Comparison of ENCODE assay signal across 11 mouse cellular contexts in the genomic region with DNA sequence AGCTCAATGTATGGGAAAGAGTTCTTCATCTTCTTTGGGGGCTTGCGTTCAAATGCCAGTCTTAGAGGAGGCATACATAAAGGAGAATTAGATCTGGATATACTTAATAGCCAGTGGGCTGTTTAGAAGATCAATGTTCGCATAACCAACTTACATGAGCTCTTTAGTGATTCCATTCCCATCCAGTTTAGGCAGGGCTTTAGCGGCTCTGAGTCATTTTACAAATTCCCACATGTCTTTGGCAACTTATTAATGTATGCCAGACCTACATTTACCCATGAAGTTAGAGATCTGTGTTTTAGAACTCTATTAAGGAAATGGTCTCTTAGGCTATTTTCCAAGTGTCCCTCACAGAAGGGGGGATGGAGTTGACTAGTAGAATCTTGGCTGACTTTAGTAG. TPM values are rescaled to one million over a fixed set of nuclear protein-coding genes. Genes with fewer than 3 reads are reported as not detected.
DNase-seq lines count a peak whose midpoint lies in the region; ATAC-seq lines count a peak whose summit lies in the region.
"Had no signal": no experiment of that assay in that cellular context is flagged by ENCODE, and none has a peak within 500 bp of the region (broad histone marks: within the 10 kb centered on the region; RNA-seq: fewer than 3 reads in every experiment).

No protein-coding gene starts in this region.

- ATAC-seq in erythroblast, adult 5-6 weeks (replicated peaks; ENCODE audit: low FRiP score, poor library complexity, severe bottlenecking) = no peak
- no peak for ATAC-seq in kidney, embryonic 16.5 days (ENCODE audit: low FRiP score, low TSS enrichment)
- no peak for ATAC-seq in limb, embryonic 13.5 days (ENCODE audit: low FRiP score, low read depth)

- H3K27me3 ChIP-seq in erythroblast, embryonic 14.5 days (ENCODE audit: control insufficient read depth) = peaks cover 21% of the 10 kb centered on the region
- H3K27me3 ChIP-seq in kidney, embryonic 16.5 days (ENCODE audit: insufficient read depth, low read length) = no peaks in the 10 kb centered on the region
- H3K27me3 ChIP-seq in limb, embryonic 13.5 days = no peaks in the 10 kb centered on the region
- 0 out of 2 replicates have a peak, but pooled peaks cover 5% of the 10 kb centered on the region for H3K27me3 ChIP-seq in forebrain, embryonic 10.5 days (ENCODE audit: poor library complexity, severe bottlenecking)

- H3K4me2 ChIP-seq in kidney, embryonic 16.5 days (replicated peaks; ENCODE audit: low read depth, low read length) = peak overlapping the region; percentile 76; the same call in 1 of the 2 replicates
- peak overlapping the region; percentile 76 for H3K4me2 ChIP-seq in limb, embryonic 13.5 days (replicated peaks)

- no peaks in the 10 kb centered on the region for H3K9me3 ChIP-seq in erythroblast, embryonic 14.5 days (ENCODE audit: control insufficient read depth, low read length)
- H3K9me3 ChIP-seq in kidney, embryonic 16.5 days (ENCODE audit: low read length) = no peaks in the 10 kb centered on the region
- no peaks in the 10 kb centered on the region for H3K9me3 ChIP-seq in limb, embryonic 13.5 days
- no peaks in the 10 kb centered on the region for H3K9me3 ChIP-seq in forebrain, embryonic 10.5 days

- no peak overlapping the region for H3K27ac ChIP-seq in kidney, embryonic 16.5 days (ENCODE audit: low read length)
- no peak overlapping the region for H3K27ac ChIP-seq in limb, embryonic 13.5 days
- no peak overlapping the region for H3K27ac ChIP-seq in forebrain, embryonic 10.5 days

- 89% methylated on average over 3 of the region's 3 CpGs for WGBS in kidney, embryonic 16.5 days
- WGBS in limb, embryonic 13.5 days = 73% methylated on average over 3 of the region's 3 CpGs
- 91% methylated on average over 3 of the region's 3 CpGs for WGBS in forebrain, embryonic 10.5 days

- peaks cover 2% of the 10 kb centered on the region; the same call in 1 of the 2 replicates for H3K36me3 ChIP-seq in erythroblast, embryonic 14.5 days (ENCODE audit: control insufficient read depth)
- no peaks in the 10 kb centered on the region for H3K36me3 ChIP-seq in kidney, embryonic 16.5 days (ENCODE audit: insufficient read depth, low read length)
- no peaks in the 10 kb centered on the region for H3K36me3 ChIP-seq in limb, embryonic 13.5 days
- H3K36me3 ChIP-seq in forebrain, embryonic 10.5 days (replicated peaks) = peaks cover 4% of the 10 kb centered on the region; the same call in 1 of the 2 replicates

- H3K4me3 ChIP-seq in erythroblast, embryonic 14.5 days (replicated peaks) = peak overlapping the region; percentile 22
- H3K4me3 ChIP-seq in kidney, embryonic 16.5 days (ENCODE audit: low read length) = no peak overlapping the region
- H3K4me3 ChIP-seq in limb, embryonic 13.5 days = peak overlapping the region; percentile 95; the same call in 1 of the 2 replicates
- H3K4me3 ChIP-seq in forebrain, embryonic 10.5 days = no peak overlapping the region

- DNase-seq in kidney, adult 8-10 months = no peak
- DNase-seq in 3T3-L1 (ENCODE audit: low read depth, low spot score) = peak; percentile 51
- DNase-seq in forebrain, embryonic 10.5 days (ENCODE audit: extremely low spot score, low spot score) = no peak
- DNase-seq in Muller cell, postnatal 12 days (ENCODE audit: inconsistent ontology term) = no peak
- DNase-seq: cerebellum, adult 2 months; gastrocnemius, postnatal 14 days; thymus, postnatal 14 days had no signal

- peaks cover 32% of the 10 kb centered on the region for H3K4me1 ChIP-seq in erythroblast, embryonic 14.5 days (ENCODE audit: control insufficient read depth)
- H3K4me1 ChIP-seq in kidney, embryonic 16.5 days (ENCODE audit: insufficient read depth, low read length) = peaks cover 34% of the 10 kb centered on the region
- H3K4me1 ChIP-seq in limb, embryonic 13.5 days = peaks cover 32% of the 10 kb centered on the region
- H3K4me1 ChIP-seq in forebrain, embryonic 10.5 days = peaks cover 35% of the 10 kb centered on the region

- no peak overlapping the region for H3K9ac ChIP-seq in kidney, embryonic 16.5 days (replicated peaks; ENCODE audit: low read length)
- no peak overlapping the region for H3K9ac ChIP-seq in limb, embryonic 13.5 days

RNA-seq across cellular contexts. Expression of a gene that starts 1.3 kb away (rescaled TPM):
- 0.29 and 0.35 TPM in 2 replicates for polyA plus RNA-seq in erythroblast, embryonic 14.5 days (2012)
- 9.6 and 11.1 TPM in 2 replicates for total RNA-seq in erythroblast, adult 5-6 weeks (2015; ENCODE audit: low replicate concordance)
- total RNA-seq in erythroblast, adult 5-6 weeks (2017; ENCODE audit: low replicate concordance) = 7.1 and 12.8 TPM in 2 replicates
- polyA plus RNA-seq in kidney, embryonic 16.5 days (2015; fragmentation: Nextera tagmentation; extraction: Ambion mirVana) = 35.6 and 45.3 TPM in 2 replicates
- polyA plus RNA-seq in limb, embryonic 13.5 days (2015; fragmentation: Nextera tagmentation; extraction: Ambion mirVana) = 43.8 and 49.0 TPM in 2 replicates
- polyA plus RNA-seq in forebrain, embryonic 10.5 days (2016; fragmentation: Nextera tagmentation; extraction: Ambion mirVana) = 50.6 and 51.3 TPM in 2 replicates

RNA-seq across cellular contexts. Expression of a gene that starts 47.8 kb away (rescaled TPM):
- polyA plus RNA-seq in erythroblast, embryonic 14.5 days (2012) = not detected in 2 replicates
- total RNA-seq in erythroblast, adult 5-6 weeks (2015; ENCODE audit: low replicate concordance) = not detected in 2 replicates
- total RNA-seq in erythroblast, adult 5-6 weeks (2017; ENCODE audit: low replicate concordance) = not detected in 2 replicates
- 4.9 TPM in 2 replicates for polyA plus RNA-seq in kidney, embryonic 16.5 days (2015; fragmentation: Nextera tagmentation; extraction: Ambion mirVana)
- polyA plus RNA-seq in limb, embryonic 13.5 days (2015; fragmentation: Nextera tagmentation; extraction: Ambion mirVana) = 101 and 102 TPM in 2 replicates
- polyA plus RNA-seq in forebrain, embryonic 10.5 days (2016; fragmentation: Nextera tagmentation; extraction: Ambion mirVana) = 0.12 and 0.31 TPM in 2 replicates

Comparison
In these comparisons a context has a peak if more than half of its experiments do, and no peak if none do; other contexts are left out.
1. H3K4me3 ChIP-seq: peak in erythroblast, embryonic 14.5 days (single experiment) and limb, embryonic 13.5 days (single experiment); none in kidney, embryonic 16.5 days (single experiment) and forebrain, embryonic 10.5 days (single experiment).
2. RNA of a gene that starts 1.3 kb away (polyA plus RNA-seq): 50.6 to 51.3 TPM in forebrain, embryonic 10.5 days, 43.8 to 49.0 TPM in limb, embryonic 13.5 days and 35.6 to 45.3 TPM in kidney, embryonic 16.5 days; 0.29 to 0.35 TPM in erythroblast, embryonic 14.5 days; every median in the first group is over 10 times any median in the second.
3. RNA of a gene that starts 47.8 kb away (polyA plus RNA-seq): 101 to 102 TPM in limb, embryonic 13.5 days; 4.9 TPM in kidney, embryonic 16.5 days, 0.12 to 0.31 TPM in forebrain, embryonic 10.5 days and not detected in erythroblast, embryonic 14.5 days; every median in the first group is over 10 times any median in the second.